Mouse (Mus musculus) adrenal gland, postnatal 0 days (tissue): ENCODE results near the gene Vmn1r23. TPM values are rescaled to one million over a fixed set of nuclear protein-coding genes. Genes with fewer than 3 reads are reported as not detected.

ENCODE experiments used
- polyA plus RNA-seq: library from polyadenylated mRNA; unstranded; fragments of >200 nt; fragmentation: Nextera tagmentation; extraction: Ambion mirVana; gene quantifications from 2 replicates; pipeline ENCODE4 v1.2.1, GENCODE M21; 2015

Gene Vmn1r23
- not detected in 2 replicates for polyA plus RNA-seq

DNA sequence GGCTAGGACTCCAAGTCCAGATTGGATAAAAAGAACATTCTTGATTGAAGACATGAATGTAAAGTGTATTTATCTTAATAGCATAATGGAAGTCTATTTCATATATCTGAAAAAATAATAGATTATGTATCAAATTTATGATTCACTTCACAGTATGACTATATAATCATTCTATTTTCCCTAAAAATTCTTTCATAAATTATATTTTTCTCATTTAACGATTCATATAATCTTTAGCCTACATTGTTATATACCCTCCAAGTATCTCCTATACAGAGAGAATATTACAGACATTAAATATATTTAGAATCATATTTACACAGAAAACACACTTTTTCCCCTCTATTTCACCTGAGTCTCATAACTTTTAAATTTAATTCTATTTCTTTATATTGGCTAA is at the start of gene Vmn1r23:
Vmn1r23 (minus strand) TSS at position 101 of the 400 bp plus-strand sequence.

DNA sequence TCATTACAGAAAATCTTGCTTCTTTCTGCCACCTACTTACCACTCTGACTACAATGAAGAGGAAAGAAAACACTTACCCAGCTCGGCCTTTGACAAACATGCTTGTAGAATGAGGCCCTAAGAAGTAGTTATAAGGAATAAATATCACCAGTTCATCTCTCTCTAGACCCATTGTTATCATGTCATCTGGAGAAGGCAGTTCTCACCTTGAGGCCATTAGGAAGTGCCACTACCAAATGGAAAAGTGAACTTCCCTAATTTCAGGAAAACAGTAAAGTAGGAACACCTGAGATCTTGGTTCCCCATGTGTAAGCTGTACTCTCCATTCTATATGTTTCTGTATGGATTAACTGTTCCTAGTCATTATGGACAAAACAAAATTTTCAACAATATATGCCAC is 34.8 kb upstream of the Vmn1r23 start, which contains the start of gene Vmn1r24:
Vmn1r24 (minus strand) TSS at position 101 of the 400 bp plus-strand sequence.

DNA sequence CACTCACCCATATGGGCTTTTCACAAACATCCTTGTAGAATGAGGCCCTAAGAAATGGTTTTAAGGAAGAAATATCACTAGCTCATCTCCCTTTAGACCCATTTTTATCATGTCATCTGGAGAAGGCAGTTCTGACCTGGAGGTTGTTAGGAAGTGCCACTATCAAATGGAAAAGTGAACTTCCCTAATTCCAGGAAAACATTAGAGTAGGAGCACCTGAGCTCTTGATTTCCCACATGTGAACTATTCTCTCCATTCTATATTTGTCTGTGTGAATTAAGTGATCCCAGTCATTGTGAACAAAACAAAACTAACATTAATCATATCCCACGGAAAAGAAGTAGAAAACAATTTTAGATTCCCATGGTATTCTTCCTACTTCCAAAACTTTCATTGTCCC is 18.7 kb downstream of the Vmn1r23 start, which contains the start of gene Vmn1r22:
Vmn1r22 (minus strand) TSS at position 101 of the 400 bp plus-strand sequence.

Other genes starting within 250 kb of the Vmn1r23 start
- 15.0 and 15.3 TPM in 2 replicates for gene Pyurf, start 234.8 kb downstream of the Vmn1r23 start, polyA plus RNA-seq
- 13.5 and 16.0 TPM in 2 replicates for gene Lancl2, start 224.3 kb downstream of the Vmn1r23 start, polyA plus RNA-seq
- 17.8 and 23.9 TPM in 2 replicates for gene Vopp1, start 101.7 kb downstream of the Vmn1r23 start, polyA plus RNA-seq
- gene Vmn1r21, start 76.5 kb downstream of the Vmn1r23 start, polyA plus RNA-seq = not detected in 2 replicates
- gene Vmn1r22, start 18.8 kb downstream of the Vmn1r23 start, polyA plus RNA-seq = not detected in 2 replicates
- gene Vmn1r24, start 34.7 kb upstream of the Vmn1r23 start, polyA plus RNA-seq = not detected in 2 replicates
- gene Vmn1r25, start 54.0 kb upstream of the Vmn1r23 start, polyA plus RNA-seq = not detected in 2 replicates
- gene Vmn1r26, start 88.3 kb upstream of the Vmn1r23 start, polyA plus RNA-seq = not detected in 2 replicates